16 mouse cellular contexts compared by ENCODE assay signal in genomic region chr19:27859641-27860040, GRCm38 (mm10).
"Had no signal": no experiment of that assay in that cellular context is flagged by ENCODE, and none has a peak within 500 bp of the region (broad histone marks: within the 10 kb centered on the region; RNA-seq: fewer than 3 reads in every experiment).

No protein-coding gene starts in this region.

- H3K27ac ChIP-seq: macrophage; midbrain, embryonic 13.5 days; midbrain, embryonic 15.5 days; neural tube, embryonic 12.5 days; stomach, embryonic 15.5 days; stomach, postnatal 0 days had no signal

- ATAC-seq: midbrain, embryonic 13.5 days; midbrain, embryonic 15.5 days had no signal

- H3K9me3 ChIP-seq: megakaryocyte, embryonic 14.5 days; midbrain, embryonic 13.5 days; midbrain, embryonic 15.5 days; neural tube, embryonic 12.5 days; stomach, embryonic 15.5 days had no signal

- H3K4me1 ChIP-seq: megakaryocyte, embryonic 14.5 days; midbrain, embryonic 13.5 days; midbrain, embryonic 15.5 days; neural tube, embryonic 12.5 days; stomach, embryonic 15.5 days had no signal

- DNase-seq: lung, adult 18-20 months; lung, embryonic 14.5 days; lung, postnatal 14 days; lung, postnatal 36 days; right cerebral cortex, postnatal 14 days; thymus, adult 2 months; thymus, postnatal 25 days; thymus, postnatal 4 days had no signal

- H3K36me3 ChIP-seq: midbrain, embryonic 13.5 days; midbrain, embryonic 15.5 days; neural tube, embryonic 12.5 days; stomach, embryonic 15.5 days had no signal

- H3K27me3 ChIP-seq: megakaryocyte, embryonic 14.5 days; midbrain, embryonic 13.5 days; midbrain, embryonic 15.5 days; neural tube, embryonic 12.5 days; stomach, embryonic 15.5 days had no signal

- H3K4me2 ChIP-seq: lung, embryonic 14.5 days; midbrain, embryonic 11.5 days; midbrain, embryonic 13.5 days; midbrain, embryonic 15.5 days; neural tube, embryonic 12.5 days; stomach, embryonic 15.5 days had no signal

- H3K4me3 ChIP-seq: megakaryocyte, embryonic 14.5 days; midbrain, embryonic 13.5 days; midbrain, embryonic 15.5 days; neural tube, embryonic 12.5 days; stomach, embryonic 15.5 days had no signal

- H3K9ac ChIP-seq: lung, embryonic 14.5 days; midbrain, embryonic 13.5 days; midbrain, embryonic 15.5 days; neural tube, embryonic 12.5 days; stomach, embryonic 15.5 days had no signal
